Mouse (Mus musculus): ENCODE data around the gene Cgnl1. TPM values are rescaled to one million over a fixed set of nuclear protein-coding genes. Genes with fewer than 3 reads are reported as not detected.

Gene Cgnl1
- total and polyA plus RNA-seq, 3 experiments: 0.03 TPM; not detected in 2

DNA sequence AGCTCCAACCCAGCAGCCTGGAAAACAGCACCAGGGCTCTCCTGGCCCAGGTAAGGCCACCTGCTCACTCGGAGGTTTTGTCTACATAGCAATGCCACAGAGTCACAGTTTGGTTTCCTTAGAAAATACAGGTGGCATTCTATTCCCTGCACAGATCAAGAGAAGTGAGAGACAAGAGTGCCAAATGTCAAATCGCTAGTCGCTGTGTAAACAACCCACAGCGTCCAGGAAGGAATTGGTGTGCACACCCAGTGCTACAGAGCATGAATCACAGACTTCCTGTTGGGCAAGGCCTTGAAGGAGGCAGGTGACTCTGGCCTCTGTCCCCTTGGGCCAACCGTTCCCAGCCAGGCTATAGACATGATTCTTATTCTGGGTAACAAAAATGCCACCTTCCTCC lies 103.8 kb downstream of the Cgnl1 start:
- dilution Hi-C loops (cut with MboI; ENCODE audit: extremely low pct_ligation_motif_present, extremely low pct_unique_long_range_greater_than_20kb, low sequenced_read_pairs): no loop called here
- Histone ChIP-seq H3K9me3 (replicated peaks; ENCODE audit: low read length) (peaks cover 3% of the 10 kb centered on the region), H3K36me3 (replicated peaks in 1 of 2; ENCODE audit: control insufficient read depth in 1 of 2, insufficient read depth in 1 of 2, low read length in 1 of 2) (no peaks in the 10 kb centered on the region), H3K27ac (ENCODE audit: insufficient read depth, low read depth) (no peak overlapping the region), H3K4me1 (ENCODE audit: control insufficient read depth in 1 of 2, insufficient read depth in 2 of 2) (peaks cover 0 to 11% of the 10 kb centered on the region in 2 experiments; a peak in 2 of 4 replicates), H3K4me3 (replicated peaks in 1 of 3; ENCODE audit: low read depth in 2 of 3, low read length in 2 of 3, poor library complexity in 1 of 3) (no peak overlapping the region), H3K4me2 (ENCODE audit: insufficient read depth, low read depth, poor library complexity, severe bottlenecking) (no peak overlapping the region), H3K9ac (ENCODE audit: insufficient read depth, low read depth) (no peak overlapping the region), H3K79me2 (replicated peaks; ENCODE audit: control insufficient read depth, extremely low read depth, insufficient read depth, poor library complexity, severe bottlenecking) (no peaks in the 10 kb centered on the region), H3K27me3 (replicated peaks) (no peaks in the 10 kb centered on the region)
- TF ChIP-seq SIN3A (IDR thresholded peaks at IDR 0.05; ENCODE audit: low read length): no peak
- TF ChIP-seq MAZ (IDR thresholded peaks at IDR 0.05; ENCODE audit: low read depth, low read length): no peak
- no peak for TF ChIP-seq POLR2A (IDR thresholded peaks at IDR 0.05; ENCODE audit: low read depth, low read length)
- TF ChIP-seq RAD21 (IDR thresholded peaks at IDR 0.05; ENCODE audit: low read depth, low read length): no peak
- no peak for TF ChIP-seq JUN (IDR thresholded peaks at IDR 0.05; ENCODE audit: insufficient read depth, low read depth, low read length)
- no peak for TF ChIP-seq KAT2A (IDR thresholded peaks at IDR 0.05; ENCODE audit: insufficient replicate concordance, low read length)
- TF ChIP-seq ZKSCAN1 (IDR thresholded peaks at IDR 0.05; ENCODE audit: borderline replicate concordance, low read depth, low read length): no peak
- no peak for TF ChIP-seq MEF2A (IDR thresholded peaks at IDR 0.05; ENCODE audit: borderline replicate concordance, low read depth, low read length)
- TF ChIP-seq CHD1 (IDR thresholded peaks at IDR 0.05; ENCODE audit: low read depth, low read length): no peak
- no peak for TF ChIP-seq MAFK (IDR thresholded peaks at IDR 0.05; ENCODE audit: insufficient replicate concordance, low read length)
- TF ChIP-seq EP300 (IDR thresholded peaks at IDR 0.05; ENCODE audit: low read length): no peak
- TF ChIP-seq RCOR1 (conservative IDR thresholded peaks at IDR 0.05; ENCODE audit: low read depth, low read length): no peak
- no peak for TF ChIP-seq USF1 (IDR thresholded peaks at IDR 0.05; ENCODE audit: low read depth, low read length)
- no peak for TF ChIP-seq NRF1 (IDR thresholded peaks at IDR 0.05; ENCODE audit: low read depth, low read length)
- in situ Hi-C loops (cut with MboI; ENCODE audit: low pct_ligation_motif_present, low pct_unique_long_range_greater_than_20kb, low sequenced_read_pairs): no loop called here
- DNase-seq (ENCODE audit: extremely low read depth): no peak

DNA sequence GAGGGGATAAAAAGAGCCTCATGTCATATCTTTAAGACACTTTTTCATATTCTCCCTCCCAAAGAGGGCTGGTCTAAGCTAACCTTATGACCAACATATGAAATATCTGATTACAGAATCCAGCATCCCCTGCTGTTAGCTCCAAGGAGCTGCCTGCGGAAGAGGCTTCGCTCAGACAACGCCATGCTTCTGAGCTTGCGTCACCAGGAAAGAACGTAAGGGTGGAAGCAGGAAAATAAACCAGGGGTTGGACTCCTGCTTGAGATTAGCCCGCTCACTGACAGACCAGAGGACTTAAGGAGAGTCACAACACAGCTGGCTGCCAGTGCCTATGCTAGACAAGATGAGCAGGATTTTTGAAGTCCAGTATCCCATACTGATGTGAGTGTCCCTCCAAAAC lies 105.0 kb downstream of the Cgnl1 start:
- no peak overlapping the region for H3K4me2 ChIP-seq (ENCODE audit: insufficient read depth, low read depth, poor library complexity, severe bottlenecking)
- dilution Hi-C loops (cut with MboI; ENCODE audit: extremely low pct_ligation_motif_present, extremely low pct_unique_long_range_greater_than_20kb, low sequenced_read_pairs) (no loop called here), in situ Hi-C loops (cut with MboI; ENCODE audit: low pct_ligation_motif_present, low pct_unique_long_range_greater_than_20kb, low sequenced_read_pairs) (no loop called here)
- no peaks in the 10 kb centered on the region for H3K27me3 ChIP-seq (replicated peaks)
- H3K9ac ChIP-seq (ENCODE audit: insufficient read depth, low read depth): no peak overlapping the region
- no peak for TF ChIP-seq JUND (conservative IDR thresholded peaks at IDR 0.05; ENCODE audit: low read depth, low read length)
- no peak for TF ChIP-seq TCF12 (IDR thresholded peaks at IDR 0.05; ENCODE audit: low read depth, low read length)
- TF ChIP-seq JUN (IDR thresholded peaks at IDR 0.05; ENCODE audit: insufficient read depth, low read depth, low read length): no peak
- no peak for TF ChIP-seq RCOR1 (conservative IDR thresholded peaks at IDR 0.05; ENCODE audit: low read depth, low read length)
- TF ChIP-seq TBP (conservative IDR thresholded peaks at IDR 0.05; ENCODE audit: low read depth, low read length): no peak
- no peak for TF ChIP-seq SIN3A (IDR thresholded peaks at IDR 0.05; ENCODE audit: low read length)
- no peak for TF ChIP-seq CHD2 (IDR thresholded peaks at IDR 0.05; ENCODE audit: low read length)
- no peak for TF ChIP-seq NELFE (IDR thresholded peaks at IDR 0.05; ENCODE audit: low read depth, low read length)
- no peak for TF ChIP-seq E2F4 (IDR thresholded peaks at IDR 0.05; ENCODE audit: insufficient replicate concordance, low read depth, low read length)
- TF ChIP-seq CTCF (conservative IDR thresholded peaks at IDR 0.05 in 1 of 2, IDR thresholded peaks at IDR 0.05 in 1 of 2; ENCODE audit: low read depth in 2 of 2, low read length in 2 of 2): no peak
- TF ChIP-seq CHD1 (IDR thresholded peaks at IDR 0.05; ENCODE audit: low read depth, low read length): no peak
- TF ChIP-seq USF2 (conservative IDR thresholded peaks at IDR 0.05; ENCODE audit: low read depth, low read length): no peak
- no peak for TF ChIP-seq ZKSCAN1 (IDR thresholded peaks at IDR 0.05; ENCODE audit: borderline replicate concordance, low read depth, low read length)
- no peak for TF ChIP-seq ZC3H11A (IDR thresholded peaks at IDR 0.05; ENCODE audit: low read depth, low read length)
- TF ChIP-seq MAZ (IDR thresholded peaks at IDR 0.05; ENCODE audit: low read depth, low read length): no peak
- TF ChIP-seq NRF1 (IDR thresholded peaks at IDR 0.05; ENCODE audit: low read depth, low read length): no peak
- no peak for TF ChIP-seq BHLHE40 (IDR thresholded peaks at IDR 0.05; ENCODE audit: low read depth, low read length)
- H3K79me2 ChIP-seq (replicated peaks; ENCODE audit: control insufficient read depth, extremely low read depth, insufficient read depth, poor library complexity, severe bottlenecking): no peaks in the 10 kb centered on the region
- H3K4me3 ChIP-seq (replicated peaks in 1 of 3; ENCODE audit: low read depth in 2 of 3, low read length in 2 of 3, poor library complexity in 1 of 3): no peak overlapping the region
- H3K36me3 ChIP-seq (replicated peaks in 1 of 2; ENCODE audit: control insufficient read depth in 1 of 2, insufficient read depth in 1 of 2, low read length in 1 of 2): no peaks in the 10 kb centered on the region
- peaks cover 0 to 11% of the 10 kb centered on the region in 2 experiments; a peak in 2 of 4 replicates for H3K4me1 ChIP-seq (ENCODE audit: control insufficient read depth in 1 of 2, insufficient read depth in 2 of 2)
- H3K27ac ChIP-seq (ENCODE audit: insufficient read depth, low read depth): no peak overlapping the region
- no peak for DNase-seq (ENCODE audit: extremely low read depth)
- H3K9me3 ChIP-seq (replicated peaks; ENCODE audit: low read length): no peaks in the 10 kb centered on the region
